Mouse (Mus musculus): ENCODE data around the gene Klk8. TPM values are rescaled to one million over a fixed set of nuclear protein-coding genes. Genes with fewer than 3 reads are reported as not detected.

Gene Klk8
- polyA plus RNA-seq, 1 experiment from 2014 or later: 17.3 TPM

DNA sequence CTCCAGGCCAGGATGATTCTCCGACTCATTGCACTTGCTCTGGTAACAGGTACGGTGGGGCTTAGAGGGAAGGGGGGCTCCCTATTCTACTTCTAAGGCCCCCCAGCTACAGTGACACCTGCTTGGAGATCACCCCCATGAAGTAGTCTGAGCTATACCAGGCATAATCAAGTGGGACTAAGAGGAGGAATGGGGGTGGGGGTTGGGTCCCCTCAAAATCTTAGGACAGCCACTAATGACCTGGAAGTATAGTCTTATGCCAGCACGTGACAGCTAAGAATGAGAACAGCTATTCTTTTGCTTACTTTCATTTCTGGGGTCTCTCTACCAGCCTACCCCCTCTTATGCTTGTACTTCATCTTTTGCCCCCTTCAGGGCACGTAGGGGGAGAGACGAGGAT lies 20.9 kb upstream of the Klk8 start:
- no peaks in the 10 kb centered on the region for H3K36me3 ChIP-seq
- ATAC-seq: no peak
- WGBS (ENCODE audit: insufficient replicate concordance): 78% methylated on average over 5 of the region's 5 CpGs

GRCm38 (mm10) chr7:43777423-43777822 lies 20.0 kb upstream of the Klk8 start:
- H3K9me3 ChIP-seq (replicated peaks): no peaks in the 10 kb centered on the region
- WGBS (ENCODE audit: insufficient replicate concordance): 74% methylated on average over 12 of the region's 12 CpGs
- no peaks in the 10 kb centered on the region for H3K36me3 ChIP-seq
- no peak overlapping the region for H3K4me2 ChIP-seq
- no peak overlapping the region for H3K9ac ChIP-seq
- no peak for ATAC-seq
- 0 out of 2 replicates have a peak, but pooled peaks cover under 1% of the 10 kb centered on the region for H3K27me3 ChIP-seq (replicated peaks)
- H3K27ac ChIP-seq: no peak overlapping the region
- H3K4me1 ChIP-seq: no peaks in the 10 kb centered on the region
- H3K4me3 ChIP-seq: no peak overlapping the region

More for the DNA sequence above, 20.9 kb upstream of the Klk8 start:
- H3K9me3 ChIP-seq (replicated peaks): no peaks in the 10 kb centered on the region
- H3K4me3 ChIP-seq: no peak overlapping the region
- H3K27me3 ChIP-seq (replicated peaks): no peaks in the 10 kb centered on the region
- no peak overlapping the region for H3K27ac ChIP-seq
- no peaks in the 10 kb centered on the region for H3K4me1 ChIP-seq
- H3K4me2 ChIP-seq: no peak overlapping the region
- no peak overlapping the region for H3K9ac ChIP-seq

DNA sequence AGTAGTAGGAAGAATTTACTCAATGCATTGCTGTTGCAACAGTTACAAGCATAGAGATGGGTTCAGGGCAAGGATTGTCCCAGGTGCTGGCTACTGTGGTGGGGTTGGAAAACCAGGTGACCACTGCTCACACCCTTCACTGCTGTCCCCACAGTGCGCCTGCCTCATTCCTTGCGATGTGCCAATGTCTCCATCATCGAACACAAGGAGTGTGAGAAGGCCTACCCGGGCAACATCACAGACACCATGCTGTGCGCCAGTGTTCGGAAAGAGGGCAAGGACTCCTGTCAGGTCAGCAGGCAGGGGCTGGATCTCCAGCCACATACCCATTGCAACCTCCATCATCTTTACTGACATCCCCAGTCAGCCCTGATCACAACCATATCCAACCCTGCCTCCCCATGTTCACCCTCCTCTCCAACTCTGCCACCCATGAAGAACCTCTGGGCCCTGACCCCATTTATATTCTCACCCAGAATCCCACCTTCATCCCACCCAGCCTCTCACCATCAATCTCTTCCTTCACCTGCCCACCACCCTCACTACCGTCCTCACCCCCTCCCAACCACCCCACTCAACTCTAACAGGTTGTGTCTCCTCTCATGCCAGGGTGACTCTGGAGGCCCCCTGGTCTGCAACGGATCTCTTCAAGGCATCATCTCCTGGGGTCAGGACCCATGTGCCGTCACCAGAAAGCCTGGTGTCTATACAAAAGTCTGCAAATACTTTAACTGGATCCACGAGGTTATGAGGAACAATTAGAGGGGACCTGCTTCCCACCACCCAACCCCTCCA lies 19.0 kb upstream of the Klk8 start:
- ATAC-seq: no peak
- peaks cover 10% of the 10 kb centered on the region for H3K27me3 ChIP-seq (replicated peaks)
- no peak overlapping the region for H3K4me3 ChIP-seq
- no peaks in the 10 kb centered on the region for H3K36me3 ChIP-seq
- no peak overlapping the region for H3K27ac ChIP-seq
- H3K4me2 ChIP-seq: no peak overlapping the region
- H3K4me1 ChIP-seq: no peaks in the 10 kb centered on the region
- no peak overlapping the region for H3K9ac ChIP-seq
- no peaks in the 10 kb centered on the region for H3K9me3 ChIP-seq (replicated peaks)
- 68% methylated on average over 10 of the region's 10 CpGs for WGBS (ENCODE audit: insufficient replicate concordance)

- WGBS (ENCODE audit: insufficient replicate concordance): 51% methylated on average over 6 of the region's 6 CpGs
- no peak overlapping the region for H3K4me3 ChIP-seq
- H3K4me2 ChIP-seq: no peak overlapping the region
- no peak overlapping the region for H3K9ac ChIP-seq
- no peaks in the 10 kb centered on the region for H3K36me3 ChIP-seq
- H3K9me3 ChIP-seq (replicated peaks): no peaks in the 10 kb centered on the region
- H3K27ac ChIP-seq: no peak overlapping the region
- no peak for ATAC-seq
- H3K4me1 ChIP-seq: no peaks in the 10 kb centered on the region
- peaks cover 26% of the 10 kb centered on the region for H3K27me3 ChIP-seq (replicated peaks)
Observed at GRCm38 (mm10) chr7:43780241-43780640, 17.1 kb upstream of the Klk8 start.

DNA sequence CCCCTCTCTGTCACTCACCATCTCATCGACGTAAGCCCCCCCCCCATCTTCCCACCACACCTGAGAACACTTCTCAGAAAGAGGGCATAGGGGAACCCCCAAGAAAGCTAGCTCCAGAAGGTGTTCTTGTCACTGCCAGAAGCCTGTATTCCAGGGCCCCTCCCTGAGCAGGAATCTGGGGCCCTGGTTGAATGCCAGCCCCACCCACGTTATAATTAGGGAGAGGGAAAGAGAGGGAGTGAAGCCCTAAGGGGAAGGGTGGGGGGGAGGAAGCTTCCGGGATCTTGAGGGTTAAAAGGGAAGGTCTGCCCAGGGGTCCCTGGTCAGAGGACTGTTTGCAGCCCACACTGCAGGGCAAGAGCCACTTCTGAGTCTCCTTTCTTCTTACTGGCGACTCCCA lies 16.6 kb upstream of the Klk8 start, which contains the start of gene Klk10:
Gene Klk10 (plus strand): TSS at position 290 of the 400 bp plus-strand sequence.
- ATAC-seq: no peak
- no peak within 1 kb of the TSS for H3K4me2 ChIP-seq

GRCm38 (mm10) chr7:43781541-43781940 lies 15.8 kb upstream of the Klk8 start:
- Histone ChIP-seq H3K27ac (no peak overlapping the region), H3K27me3 (replicated peaks) (peaks cover 26% of the 10 kb centered on the region), H3K9ac (no peak overlapping the region), H3K9me3 (replicated peaks) (no peaks in the 10 kb centered on the region), H3K36me3 (no peaks in the 10 kb centered on the region), H3K4me3 (no peak overlapping the region), H3K4me2 (no peak overlapping the region), H3K4me1 (no peaks in the 10 kb centered on the region)
- no peak for ATAC-seq
- 71% methylated on average over 11 of the region's 11 CpGs for WGBS (ENCODE audit: insufficient replicate concordance)

More for the DNA sequence above, 16.6 kb upstream of the Klk8 start, which contains the start of gene Klk10:
- no peak within 1 kb of the TSS for H3K27ac ChIP-seq
- no peaks in the 10 kb centered on the region for H3K36me3 ChIP-seq
- 29% methylated on average over 5 of the region's 5 CpGs for WGBS (ENCODE audit: insufficient replicate concordance)
- no peak within 1 kb of the TSS for H3K9ac ChIP-seq
- no peaks in the 10 kb centered on the region for H3K9me3 ChIP-seq (replicated peaks)
- no peak within 1 kb of the TSS for H3K4me3 ChIP-seq
- no peaks in the 10 kb centered on the region for H3K4me1 ChIP-seq
- peaks cover 26% of the 10 kb centered on the region for H3K27me3 ChIP-seq (replicated peaks)

- ATAC-seq: peak; percentile 27; the same call in 1 of the 2 replicates
- Histone ChIP-seq H3K9ac (no peak overlapping the region), H3K9me3 (replicated peaks) (no peaks in the 10 kb centered on the region), H3K27me3 (replicated peaks) (peaks cover 26% of the 10 kb centered on the region), H3K36me3 (no peaks in the 10 kb centered on the region), H3K4me3 (peak overlapping the region; percentile 21; the same call in 1 of the 2 replicates), H3K27ac (no peak overlapping the region), H3K4me2 (peak overlapping the region; percentile 61), H3K4me1 (no peaks in the 10 kb centered on the region)
- 7% methylated on average over 36 of the region's 36 CpGs for WGBS (ENCODE audit: insufficient replicate concordance)
Observed at GRCm38 (mm10) chr7:43782275-43783265, 14.8 kb upstream of the Klk8 start.

DNA sequence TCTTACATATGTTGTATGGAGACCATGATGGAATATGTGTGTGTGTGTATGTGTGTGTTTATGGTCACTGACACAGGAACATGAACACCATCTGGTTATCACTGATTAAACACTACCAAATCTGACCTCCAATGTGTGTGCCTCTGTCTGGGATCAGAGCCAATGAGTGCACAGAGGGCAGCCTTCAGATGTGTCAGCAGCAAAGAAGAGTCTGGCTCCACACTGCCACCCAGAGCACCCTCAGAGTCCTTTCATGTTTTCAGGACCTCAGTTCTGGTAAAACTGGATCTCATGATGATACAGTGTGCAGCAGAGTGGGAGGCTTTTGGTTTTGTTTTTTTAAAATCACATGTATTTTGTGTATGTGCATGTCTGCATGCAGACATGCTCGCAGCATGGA lies 12.1 kb upstream of the Klk8 start:
- Histone ChIP-seq H3K9ac (no peak overlapping the region), H3K4me1 (no peaks in the 10 kb centered on the region), H3K4me2 (no peak overlapping the region), H3K27ac (no peak overlapping the region), H3K4me3 (no peak overlapping the region), H3K27me3 (replicated peaks) (peaks cover 26% of the 10 kb centered on the region), H3K36me3 (no peaks in the 10 kb centered on the region), H3K9me3 (replicated peaks) (no peaks in the 10 kb centered on the region)
- 63% methylated on average over 1 of the region's 1 CpGs for WGBS (ENCODE audit: insufficient replicate concordance)
- no peak for ATAC-seq

- Histone ChIP-seq H3K36me3 (no peaks in the 10 kb centered on the region), H3K4me1 (no peaks in the 10 kb centered on the region), H3K9ac (no peak overlapping the region), H3K4me2 (no peak overlapping the region), H3K4me3 (no peak overlapping the region), H3K9me3 (replicated peaks) (no peaks in the 10 kb centered on the region), H3K27ac (no peak overlapping the region), H3K27me3 (replicated peaks) (peaks cover 19% of the 10 kb centered on the region)
- WGBS (ENCODE audit: insufficient replicate concordance): 55% methylated on average over 3 of the region's 3 CpGs
- no peak for ATAC-seq
Observed at GRCm38 (mm10) chr7:43788096-43788495, 9.3 kb upstream of the Klk8 start.

DNA sequence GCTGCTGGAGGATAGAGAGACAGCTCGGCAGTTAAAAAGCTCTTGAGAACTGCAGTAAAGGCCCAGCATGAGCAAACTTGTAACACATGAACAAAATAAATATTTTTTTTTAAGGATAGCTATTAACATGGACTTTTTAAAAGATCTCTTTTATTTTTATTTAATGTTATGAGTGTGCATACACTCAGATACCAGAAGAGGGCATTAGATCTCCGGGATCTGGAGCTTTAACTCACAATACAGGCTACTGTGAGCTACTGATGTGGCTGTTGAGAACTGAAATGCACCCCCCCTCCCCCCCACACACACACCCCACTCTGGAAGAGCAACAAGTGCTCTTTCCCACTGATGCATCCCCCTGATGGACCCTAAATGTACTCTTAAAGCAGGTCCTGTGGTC lies 8.1 kb upstream of the Klk8 start:
- peaks cover 7% of the 10 kb centered on the region; the same call in 1 of the 2 replicates for H3K27me3 ChIP-seq (replicated peaks)
- no peak overlapping the region for H3K4me2 ChIP-seq
- 43% methylated on average over 2 of the region's 2 CpGs for WGBS (ENCODE audit: insufficient replicate concordance)
- no peak overlapping the region for H3K9ac ChIP-seq
- no peak overlapping the region for H3K27ac ChIP-seq
- H3K4me1 ChIP-seq: no peaks in the 10 kb centered on the region
- no peak overlapping the region for H3K4me3 ChIP-seq
- ATAC-seq: no peak
- H3K9me3 ChIP-seq (replicated peaks): no peaks in the 10 kb centered on the region
- H3K36me3 ChIP-seq: no peaks in the 10 kb centered on the region

GRCm38 (mm10) chr7:43791591-43791990 lies 5.8 kb upstream of the Klk8 start, which contains the start of gene Klk9:
Gene Klk9 (plus strand): TSS chr7:43791891.
- H3K4me1 ChIP-seq: peaks cover 3% of the 10 kb centered on the region; the same call in 1 of the 2 replicates
- peaks cover 18% of the 10 kb centered on the region for H3K27me3 ChIP-seq (replicated peaks)
- ATAC-seq: no peak
- no peak within 1 kb of the TSS for H3K9ac ChIP-seq
- no peaks in the 10 kb centered on the region for H3K9me3 ChIP-seq (replicated peaks)
- no peaks in the 10 kb centered on the region for H3K36me3 ChIP-seq
- H3K4me2 ChIP-seq: no peak within 1 kb of the TSS
- H3K27ac ChIP-seq: no peak within 1 kb of the TSS
- H3K4me3 ChIP-seq: no peak within 1 kb of the TSS
- WGBS (ENCODE audit: insufficient replicate concordance): 42% methylated on average over 7 of the region's 7 CpGs

- Histone ChIP-seq H3K9me3 (replicated peaks) (no peaks in the 10 kb centered on the region), H3K4me2 (peak overlapping the region; percentile 67), H3K27me3 (replicated peaks) (peaks cover 37% of the 10 kb centered on the region), H3K27ac (no peak overlapping the region), H3K36me3 (no peaks in the 10 kb centered on the region), H3K4me3 (peak overlapping the region; percentile 50), H3K9ac (no peak overlapping the region), H3K4me1 (peaks cover 7% of the 10 kb centered on the region; the same call in 1 of the 2 replicates)
- WGBS (ENCODE audit: insufficient replicate concordance): 14% methylated on average over 8 of the region's 8 CpGs
- ATAC-seq: no peak
Observed at GRCm38 (mm10) chr7:43796355-43796754, 1.0 kb upstream of the Klk8 start.
